Mouse (Mus musculus) cerebellum, adult 2 months (tissue): ENCODE results near the gene H2-K1. TPM values are rescaled to one million over a fixed set of nuclear protein-coding genes. Genes with fewer than 3 reads are reported as not detected.

Source experiments
- DNase-seq, 2 experiments: peaks; one replicate each; pipeline ENCODE4 v3.0.0; 2021
- H3K27ac ChIP-seq: fragments of 200-500 bp; 2 replicates; pipeline ENCODE4 v1.5.1; 2012; ENCODE audit warnings: low read length, control low read depth, inconsistent platforms; ENCODE audit not compliant: insufficient read depth
- H3K27me3 ChIP-seq: fragments of 200-500 bp; 2 replicates; pipeline ENCODE4 v1.6.1; 2012; ENCODE audit warnings: inconsistent platforms, mild to moderate bottlenecking, low read length, moderate library complexity; ENCODE audit not compliant: control insufficient read depth, insufficient read depth
- H3K4me1 ChIP-seq: fragments of 200-500 bp; 2 replicates; pipeline ENCODE4 v1.6.1; 2011; ENCODE audit warnings: low read length; ENCODE audit not compliant: control insufficient read depth, insufficient read depth
- H3K4me3 ChIP-seq: fragments of 200-500 bp; replicated peaks from 2 replicates; pipeline ENCODE3; 2011; ENCODE audit warnings: mild to moderate bottlenecking, low read depth, low read length, control low read depth; ENCODE audit not compliant: insufficient read depth
- CTCF ChIP-seq: fragments of 200-500 bp; IDR thresholded peaks from 2 replicates; pipeline ENCODE4 v1.5.1; 2011; ENCODE audit warnings: low read depth, mild to moderate bottlenecking, control low read depth, low read length, moderate library complexity, borderline replicate concordance; ENCODE audit not compliant: insufficient read depth
- POLR2A ChIP-seq: fragments of 200-500 bp; IDR thresholded peaks from 2 replicates; pipeline ENCODE4 v1.6.1; 2011; ENCODE audit warnings: low read length, control low read depth, borderline replicate concordance; ENCODE audit not compliant: insufficient read depth
- WGBS: fragments of 180-500 bp; shearing (Covaris S2); methylation state at CpG from one replicate; pipeline ENCODE4 v1.1.7; 2018; 5-methylcytosine and 5-hydroxymethylcytosine counted together
- polyA plus RNA-seq: library from polyadenylated mRNA; depleted of rRNA; stranded (reverse); fragments of >200 nt; gene quantifications from 2 replicates; pipeline ENCODE4 v1.2.3, GENCODE M21; 2012; rRNA removed

The H2-K1 gene
- polyA plus RNA-seq = 61.9 and 77.5 TPM in 2 replicates

DNA sequence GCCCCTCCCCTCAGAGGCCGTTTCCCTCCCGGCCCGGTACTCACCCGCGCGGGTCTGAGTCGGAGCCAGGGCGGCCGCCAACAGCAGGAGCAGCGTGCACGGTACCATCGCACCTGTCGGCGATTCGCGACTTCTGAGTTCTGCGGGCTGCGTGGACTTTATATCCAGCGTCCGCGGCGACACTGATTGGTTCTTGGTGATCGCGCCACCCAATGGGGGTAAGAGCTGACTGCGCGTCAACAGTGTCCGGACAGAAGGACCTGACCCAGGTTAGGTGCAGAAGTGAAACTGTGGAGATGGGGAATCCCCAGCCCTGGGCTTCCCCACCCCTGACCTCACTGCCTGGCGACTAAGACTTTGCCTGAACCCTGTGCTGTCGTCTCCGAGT is at the start of gene H2-K1:
Gene H2-K1, minus strand, starts transcription at position 198 of the 388 bp plus-strand sequence.
- TF ChIP-seq POLR2A = peak; percentile 45; the same call in 1 of the 2 replicates
- TF ChIP-seq CTCF = no peak
- DNase-seq = peak; percentile 54 to 64
- under 1% methylated on average over 30 of the region's 30 CpGs for whole genome bisulfite sequencing
- Histone ChIP-seq H3K27ac (no peak within 1 kb of the TSS), H3K4me1 (0 out of 2 replicates have a peak, but pooled peaks cover 2% of the 10 kb centered on the region), H3K27me3 (peaks cover 3% of the 10 kb centered on the region), H3K4me3 (peak within 1 kb of the TSS; percentile 47)

DNA sequence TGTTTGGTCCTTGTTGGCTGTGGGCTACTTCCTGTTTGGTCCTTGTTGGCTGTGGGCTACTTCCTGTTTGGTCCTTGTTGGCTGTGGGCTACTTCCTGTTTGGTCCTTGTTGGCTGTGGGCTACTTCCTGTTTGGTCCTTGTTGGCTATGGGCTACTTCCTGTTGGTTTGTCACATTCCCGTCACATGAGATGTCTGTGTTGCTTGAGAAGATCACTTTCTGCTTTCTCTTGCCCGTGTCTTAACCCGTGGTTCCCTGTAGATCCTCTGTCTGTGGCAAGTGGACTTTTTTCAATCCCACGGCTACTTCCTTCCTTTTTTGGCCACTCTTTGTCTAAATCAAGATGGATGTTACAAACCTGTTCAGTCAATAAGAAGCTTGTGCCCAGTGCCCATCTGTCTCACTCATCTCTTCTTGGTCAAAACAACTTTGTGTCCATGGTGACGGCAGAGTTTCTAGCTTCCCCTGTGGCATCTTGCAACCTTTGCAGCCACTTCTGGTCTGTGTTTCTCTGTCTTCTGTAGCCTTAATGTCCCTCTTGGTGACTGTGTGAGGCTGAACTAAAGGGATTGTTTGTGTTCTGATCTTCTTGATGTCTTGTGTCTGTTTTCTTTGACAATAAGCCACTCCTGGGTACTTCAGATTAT is 47.4 kb upstream of the H2-K1 start:
- no peak for TF ChIP-seq POLR2A
- TF ChIP-seq CTCF = no peak
- H3K4me3 ChIP-seq = no peak overlapping the region
- H3K27ac ChIP-seq = no peak overlapping the region
- H3K4me1 ChIP-seq = no peaks in the 10 kb centered on the region
- DNase-seq = no peak
- H3K27me3 ChIP-seq = no peaks in the 10 kb centered on the region
- WGBS = 94% methylated on average over 5 of the region's 5 CpGs

DNA sequence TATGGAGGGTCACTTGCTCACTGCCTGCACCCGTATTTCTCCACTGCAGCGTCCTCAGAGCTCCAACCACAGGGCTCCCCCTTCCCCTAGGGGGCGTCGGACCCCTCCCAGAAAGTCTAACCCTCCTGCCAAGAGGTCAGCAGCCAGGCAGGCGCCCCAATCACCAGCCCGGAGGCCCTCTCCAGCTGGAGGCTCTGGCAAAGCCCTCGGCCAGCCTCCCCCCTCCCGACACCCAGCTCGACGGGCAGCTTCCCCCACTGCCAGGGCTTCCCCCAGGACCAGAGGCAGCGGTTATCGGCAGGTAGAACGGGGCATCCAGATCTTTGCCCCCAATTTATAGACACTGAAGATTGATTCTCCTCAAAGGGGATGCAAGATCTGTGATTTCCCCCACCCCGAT is 45.8 kb upstream of the H2-K1 start:
- TF ChIP-seq POLR2A (no peak), CTCF (no peak)
- Histone ChIP-seq H3K27ac (no peak overlapping the region), H3K4me1 (no peaks in the 10 kb centered on the region), H3K4me3 (no peak overlapping the region), H3K27me3 (no peaks in the 10 kb centered on the region)
- WGBS = 66% methylated on average over 14 of the region's 14 CpGs
- no peak for DNase-seq

DNA sequence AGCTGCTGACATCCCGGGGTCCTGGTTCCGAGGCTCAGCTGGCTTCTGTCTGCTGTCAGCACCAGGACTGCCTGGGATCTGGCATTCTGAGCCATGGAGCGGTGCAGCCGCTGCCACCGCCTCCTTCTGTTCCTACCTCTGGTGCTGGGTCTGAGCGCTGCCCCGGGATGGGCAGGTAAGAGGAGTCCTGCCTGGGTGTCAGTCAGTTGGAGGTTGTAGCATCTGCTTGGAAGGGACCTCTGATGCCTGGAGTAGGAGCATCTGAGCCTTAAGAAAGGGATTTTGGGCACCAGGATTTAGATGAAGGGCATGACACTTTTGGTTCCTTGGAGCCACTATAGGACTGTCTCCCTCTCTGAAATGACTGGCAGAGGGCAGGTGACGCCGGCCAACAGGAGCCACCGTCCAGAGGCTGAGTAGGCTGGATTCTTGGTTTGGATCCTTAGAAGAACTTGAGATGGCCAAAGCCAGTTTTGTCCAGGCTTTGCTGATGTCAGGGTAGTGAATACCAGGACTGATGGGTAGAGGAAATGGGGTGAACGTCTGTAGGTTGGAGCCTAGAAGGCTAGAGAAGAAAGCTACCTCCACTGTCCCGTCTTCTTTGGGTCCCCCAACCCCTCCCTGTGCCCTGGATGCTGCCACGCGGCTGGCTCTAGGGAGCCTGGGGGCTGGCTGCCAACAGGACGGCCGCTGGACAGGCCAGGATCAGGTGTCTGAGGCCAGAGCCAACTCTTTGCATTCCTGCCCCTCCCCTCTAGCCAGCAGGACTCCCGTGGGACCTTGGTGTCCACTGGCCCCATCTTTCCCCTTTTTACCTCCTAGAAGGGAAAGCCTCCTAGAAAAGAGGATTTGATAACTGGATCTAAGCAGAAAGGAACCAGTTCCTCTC is 39.7 kb upstream of the H2-K1 start:
- Histone ChIP-seq H3K27ac (no peak overlapping the region), H3K27me3 (no peaks in the 10 kb centered on the region), H3K4me1 (0 out of 2 replicates have a peak, but pooled peaks cover 2% of the 10 kb centered on the region), H3K4me3 (no peak overlapping the region)
- TF ChIP-seq CTCF (no peak), POLR2A (no peak)
- peak; percentile 34 to 41 for DNase-seq
- 8% methylated on average over 17 of the region's 17 CpGs for WGBS

DNA sequence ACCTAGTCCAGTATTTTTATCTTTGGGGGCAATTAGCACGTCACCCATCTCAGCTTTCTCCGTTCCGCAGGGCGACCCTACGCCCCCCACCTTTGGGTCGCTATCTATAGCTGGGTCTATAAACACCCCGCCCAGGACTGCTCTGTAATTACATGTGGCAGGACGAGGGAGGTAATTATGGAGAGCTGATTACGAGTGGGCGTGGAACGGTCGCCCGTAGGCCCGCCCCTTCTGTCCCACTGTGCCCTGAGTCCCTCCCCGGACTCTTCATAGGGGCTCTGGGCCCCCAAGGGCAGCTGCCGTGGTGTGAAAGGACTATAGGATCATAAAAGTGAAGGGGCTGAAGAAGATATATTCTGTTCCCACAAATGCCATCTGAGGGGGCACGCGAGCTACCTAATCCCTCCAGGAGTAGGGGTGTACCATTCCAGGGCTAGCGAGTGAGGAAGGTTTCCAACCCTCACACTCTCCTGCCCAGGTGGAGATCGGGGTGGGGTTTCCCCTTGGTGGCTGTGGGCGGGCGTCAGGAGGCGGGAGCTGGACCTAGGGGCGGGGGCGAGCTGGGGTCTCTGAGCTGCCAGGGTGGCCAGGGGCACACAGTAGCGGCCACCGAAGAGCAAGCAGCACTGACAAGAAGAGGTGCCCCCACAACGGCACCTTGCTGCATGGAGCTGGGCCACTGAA is 38.9 kb upstream of the H2-K1 start, which contains the start of gene Col11a2:
Gene Col11a2, plus strand, starts transcription at position 560 of the 684 bp plus-strand sequence.
- peak within 1 kb of the TSS; percentile 28 for H3K4me3 ChIP-seq
- H3K27me3 ChIP-seq = no peaks in the 10 kb centered on the region
- no peak for TF ChIP-seq CTCF
- TF ChIP-seq POLR2A = no peak
- peak; percentile 30 to 32 for DNase-seq
- 5% methylated on average over 28 of the region's 28 CpGs for WGBS
- peak within 1 kb of the TSS; percentile 55; the same call in 1 of the 2 replicates for H3K27ac ChIP-seq
- 0 out of 2 replicates have a peak, but pooled peaks cover 2% of the 10 kb centered on the region for H3K4me1 ChIP-seq

DNA sequence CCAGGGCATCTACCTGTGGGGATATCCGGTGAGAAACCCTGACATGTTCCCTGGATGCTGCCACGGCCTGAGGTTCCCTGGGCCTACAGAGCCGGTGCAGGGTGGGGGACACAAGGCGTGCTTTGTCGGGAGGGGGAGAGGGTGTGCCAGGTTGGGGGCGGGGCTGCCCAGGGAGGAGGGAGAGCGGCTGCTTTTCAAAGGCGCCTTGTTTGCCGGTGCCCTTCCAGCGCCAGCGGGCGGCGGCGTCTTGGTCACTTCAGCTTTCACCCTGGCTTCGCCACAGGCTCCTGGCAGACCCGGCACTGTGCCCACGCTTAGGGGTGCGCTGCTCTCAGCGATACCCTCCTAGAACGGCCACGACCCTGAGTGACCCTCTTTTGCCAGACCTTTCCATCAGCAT is 38.3 kb upstream of the H2-K1 start:
- Histone ChIP-seq H3K27me3 (no peaks in the 10 kb centered on the region), H3K27ac (peak overlapping the region; percentile 55; the same call in 1 of the 2 replicates), H3K4me1 (peaks cover 2% of the 10 kb centered on the region; the same call in 1 of the 2 replicates), H3K4me3 (peak overlapping the region; percentile 26)
- DNase-seq = peak; percentile 47 to 52
- TF ChIP-seq POLR2A (no peak), CTCF (no peak)
- 5% methylated on average over 21 of the region's 21 CpGs for WGBS

DNA sequence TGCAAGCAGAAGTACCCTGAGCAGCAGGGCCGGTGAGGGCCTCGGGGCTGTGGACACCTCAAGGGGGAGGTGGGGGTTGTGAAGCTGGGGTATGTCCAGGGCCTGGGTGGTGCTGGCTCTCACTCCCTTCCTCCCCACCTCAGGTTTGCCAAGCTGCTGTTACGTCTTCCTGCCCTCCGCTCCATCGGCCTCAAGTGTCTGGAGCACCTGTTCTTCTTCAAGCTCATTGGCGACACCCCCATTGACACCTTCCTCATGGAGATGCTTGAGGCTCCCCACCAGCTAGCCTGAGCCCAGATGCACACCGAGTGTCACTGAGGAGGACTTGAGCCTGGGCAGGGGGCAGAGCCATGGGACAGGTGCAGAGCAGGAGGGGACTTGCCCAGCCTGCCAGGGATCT is 37.1 kb upstream of the H2-K1 start:
- no peak for DNase-seq
- H3K27me3 ChIP-seq = no peaks in the 10 kb centered on the region
- peaks cover 10% of the 10 kb centered on the region for H3K4me1 ChIP-seq
- WGBS = 72% methylated on average over 7 of the region's 7 CpGs
- H3K4me3 ChIP-seq = no peak overlapping the region
- TF ChIP-seq CTCF = no peak
- TF ChIP-seq POLR2A = no peak
- no peak overlapping the region for H3K27ac ChIP-seq

DNA sequence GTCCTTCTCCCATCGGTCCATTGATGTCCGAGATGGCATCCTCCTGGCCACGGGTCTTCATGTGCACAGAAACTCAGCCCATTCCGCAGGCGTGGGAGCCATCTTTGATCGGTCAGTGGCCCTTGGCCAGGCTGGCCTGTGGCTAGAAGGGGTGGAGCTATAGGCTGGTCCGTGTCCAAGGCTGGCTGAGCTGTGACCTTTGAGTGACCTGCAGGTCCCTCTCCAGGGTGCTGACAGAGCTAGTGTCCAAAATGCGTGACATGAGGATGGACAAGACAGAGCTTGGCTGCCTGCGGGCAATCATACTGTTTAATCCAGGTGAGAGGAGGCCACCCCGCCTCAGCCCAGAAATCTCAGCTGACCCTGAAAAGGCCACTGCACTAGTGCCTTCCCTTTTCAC is 36.5 kb upstream of the H2-K1 start:
- no peak overlapping the region for H3K27ac ChIP-seq
- TF ChIP-seq POLR2A (no peak), CTCF (no peak)
- WGBS = 68% methylated on average over 10 of the region's 10 CpGs
- H3K4me3 ChIP-seq = no peak overlapping the region
- peak; percentile 21 to 23 for DNase-seq
- peaks cover 10% of the 10 kb centered on the region for H3K4me1 ChIP-seq
- H3K27me3 ChIP-seq = no peaks in the 10 kb centered on the region
